Mouse (Mus musculus): ENCODE results near the gene Dpp6. TPM values are rescaled to one million over a fixed set of nuclear protein-coding genes. Genes with fewer than 3 reads are reported as not detected.

The Dpp6 gene
- polyA plus RNA-seq, 1 experiment from 2014 or later: 0.51 TPM

DNA sequence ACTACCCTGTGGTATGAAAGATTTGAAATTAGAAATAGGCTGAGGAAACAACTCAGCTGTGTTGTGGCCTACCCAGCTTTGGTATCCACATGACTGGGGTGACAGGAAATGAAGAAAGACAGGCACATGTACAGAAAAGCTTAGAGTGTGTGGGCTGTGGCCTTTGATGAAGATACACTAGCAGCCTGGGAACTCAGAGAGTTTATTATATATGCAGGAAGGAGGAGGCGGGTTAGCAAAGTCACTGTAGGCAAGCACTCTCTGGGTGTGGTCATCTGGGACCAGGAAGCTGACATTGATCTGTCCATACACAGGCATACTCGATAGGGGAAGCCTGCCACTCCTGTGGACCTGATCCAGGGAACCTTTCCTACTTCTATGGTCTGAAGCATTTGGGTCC lies 487.1 kb downstream of the Dpp6 start:
- Histone ChIP-seq H3K4me3 (no peak overlapping the region), H3K9me3 (replicated peaks) (no peaks in the 10 kb centered on the region), H3K27ac (no peak overlapping the region), H3K4me1 (peaks cover 6% of the 10 kb centered on the region; the same call in 1 of the 2 replicates), H3K36me3 (no peaks in the 10 kb centered on the region), H3K27me3 (ENCODE audit: low read depth, poor library complexity, severe bottlenecking) (no peaks in the 10 kb centered on the region)
- WGBS: 78% methylated on average over 2 of the region's 2 CpGs
- DNase-seq (ENCODE audit: low spot score): no peak

DNA sequence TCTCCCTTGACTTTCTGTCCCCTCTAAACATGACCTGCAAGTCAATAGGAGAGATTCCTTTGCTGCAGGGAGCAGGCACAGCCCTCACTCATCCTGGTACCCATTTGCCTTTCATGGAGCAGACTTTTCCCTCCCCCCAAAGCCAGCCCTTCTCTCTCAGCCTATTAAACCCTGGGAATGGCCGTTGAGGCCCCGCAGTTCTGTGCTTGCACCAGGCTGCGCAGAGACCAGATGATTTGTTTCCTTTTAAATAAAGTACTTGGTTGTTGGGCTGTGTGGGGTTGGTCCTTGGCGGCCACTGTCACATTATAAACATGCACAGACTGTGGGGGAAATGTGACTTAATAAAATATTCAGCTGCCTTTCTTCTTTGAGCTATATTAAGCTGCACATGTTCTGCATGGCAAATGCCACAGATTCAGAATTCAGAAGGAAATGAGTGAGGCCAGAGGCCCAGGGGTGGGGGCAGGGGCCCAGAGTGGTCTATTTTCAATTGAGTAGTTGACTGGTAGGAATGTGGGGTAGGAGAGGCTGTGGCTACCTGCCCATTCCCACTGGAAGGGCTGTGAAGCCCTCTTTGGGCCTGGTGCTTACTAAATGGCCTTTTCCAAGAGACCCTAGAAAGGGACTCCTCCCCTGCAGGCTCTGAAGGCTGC lies 489.6 kb downstream of the Dpp6 start:
- Histone ChIP-seq H3K4me3 (no peak overlapping the region), H3K36me3 (no peaks in the 10 kb centered on the region), H3K27me3 (ENCODE audit: low read depth, poor library complexity, severe bottlenecking) (no peaks in the 10 kb centered on the region), H3K27ac (no peak overlapping the region), H3K4me1 (peaks cover 6% of the 10 kb centered on the region; the same call in 1 of the 2 replicates), H3K9me3 (replicated peaks) (no peaks in the 10 kb centered on the region)
- no peak for DNase-seq (ENCODE audit: low spot score)
- 46% methylated on average over 4 of the region's 4 CpGs for WGBS

DNA sequence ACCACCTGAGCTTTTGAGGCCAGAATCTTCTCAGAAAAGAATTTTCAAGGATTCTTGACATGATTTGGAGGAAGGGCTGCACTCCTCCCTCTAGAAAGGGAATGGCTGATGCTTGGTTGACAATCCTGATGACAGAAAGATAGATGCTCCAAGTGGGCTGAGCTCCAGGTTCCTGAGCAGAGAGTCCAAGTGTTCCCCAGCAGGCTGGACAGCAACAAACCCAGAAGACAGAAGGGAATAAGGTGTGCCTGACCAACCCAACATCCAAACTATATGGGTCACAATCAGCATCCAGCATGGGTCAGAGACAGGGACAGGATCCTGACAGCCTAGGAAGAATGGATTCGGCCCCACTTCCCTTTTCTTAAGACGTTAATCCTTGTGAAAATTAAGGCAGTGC lies 493.2 kb downstream of the Dpp6 start:
- DNase-seq (ENCODE audit: low spot score): no peak
- H3K9me3 ChIP-seq (replicated peaks): no peaks in the 10 kb centered on the region
- 76% methylated on average over 2 of the region's 2 CpGs for WGBS
- no peaks in the 10 kb centered on the region for H3K27me3 ChIP-seq (ENCODE audit: low read depth, poor library complexity, severe bottlenecking)
- H3K4me1 ChIP-seq: peaks cover 6% of the 10 kb centered on the region; the same call in 1 of the 2 replicates
- H3K36me3 ChIP-seq: no peaks in the 10 kb centered on the region
- H3K27ac ChIP-seq: no peak overlapping the region
- no peak overlapping the region for H3K4me3 ChIP-seq

DNA sequence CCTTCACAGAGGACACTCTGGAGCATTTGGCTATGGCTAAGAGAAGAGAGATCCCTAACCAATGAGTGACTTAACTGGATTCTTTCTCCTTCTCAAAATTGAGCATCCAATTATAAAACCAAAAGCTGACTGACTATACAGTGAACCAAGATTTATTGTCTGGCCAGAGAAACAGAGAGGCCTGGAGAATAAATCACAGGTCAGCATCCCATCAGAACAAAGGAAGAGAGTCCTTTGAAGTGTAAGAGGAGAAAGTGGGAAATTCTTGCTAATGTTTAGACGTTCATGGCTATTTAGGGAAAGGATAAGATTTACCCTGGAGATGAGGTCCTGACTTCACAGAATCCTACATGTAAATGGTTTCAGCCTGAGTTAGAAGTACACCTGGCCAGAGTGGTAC lies 499.7 kb downstream of the Dpp6 start:
- H3K27me3 ChIP-seq (ENCODE audit: low read depth, poor library complexity, severe bottlenecking): no peaks in the 10 kb centered on the region
- peaks cover 9% of the 10 kb centered on the region; the same call in 1 of the 2 replicates for H3K4me1 ChIP-seq
- no peaks in the 10 kb centered on the region for H3K36me3 ChIP-seq
- no peak for DNase-seq (ENCODE audit: low spot score)
- no peak overlapping the region for H3K27ac ChIP-seq
- H3K4me3 ChIP-seq: no peak overlapping the region
- no peaks in the 10 kb centered on the region for H3K9me3 ChIP-seq (replicated peaks)
- WGBS: 9% methylated on average over 1 of the region's 1 CpGs

- Histone ChIP-seq H3K4me3 (no peak overlapping the region), H3K9me3 (replicated peaks) (no peaks in the 10 kb centered on the region), H3K4me1 (peaks cover 9% of the 10 kb centered on the region; the same call in 1 of the 2 replicates), H3K36me3 (no peaks in the 10 kb centered on the region), H3K27me3 (ENCODE audit: low read depth, poor library complexity, severe bottlenecking) (no peaks in the 10 kb centered on the region), H3K27ac (no peak overlapping the region)
- DNase-seq (ENCODE audit: low spot score): no peak
These were observed 500.3 kb downstream of the Dpp6 start for GRCm38 (mm10) chr5:27317264-27317663.

- no peak for DNase-seq (ENCODE audit: low spot score)
- peaks cover 9% of the 10 kb centered on the region; the same call in 1 of the 2 replicates for H3K4me1 ChIP-seq
- H3K9me3 ChIP-seq (replicated peaks): no peaks in the 10 kb centered on the region
- no peaks in the 10 kb centered on the region for H3K36me3 ChIP-seq
- H3K27me3 ChIP-seq (ENCODE audit: low read depth, poor library complexity, severe bottlenecking): no peaks in the 10 kb centered on the region
- WGBS: 52% methylated on average over 1 of the region's 1 CpGs
- H3K4me3 ChIP-seq: no peak overlapping the region
- no peak overlapping the region for H3K27ac ChIP-seq
These were observed 500.8 kb downstream of the Dpp6 start for GRCm38 (mm10) chr5:27317832-27318231.

GRCm38 (mm10) chr5:27319731-27320130 lies 502.7 kb downstream of the Dpp6 start:
- WGBS: 85% methylated on average over 4 of the region's 4 CpGs
- H3K27me3 ChIP-seq (ENCODE audit: low read depth, poor library complexity, severe bottlenecking): no peaks in the 10 kb centered on the region
- H3K36me3 ChIP-seq: no peaks in the 10 kb centered on the region

DNA sequence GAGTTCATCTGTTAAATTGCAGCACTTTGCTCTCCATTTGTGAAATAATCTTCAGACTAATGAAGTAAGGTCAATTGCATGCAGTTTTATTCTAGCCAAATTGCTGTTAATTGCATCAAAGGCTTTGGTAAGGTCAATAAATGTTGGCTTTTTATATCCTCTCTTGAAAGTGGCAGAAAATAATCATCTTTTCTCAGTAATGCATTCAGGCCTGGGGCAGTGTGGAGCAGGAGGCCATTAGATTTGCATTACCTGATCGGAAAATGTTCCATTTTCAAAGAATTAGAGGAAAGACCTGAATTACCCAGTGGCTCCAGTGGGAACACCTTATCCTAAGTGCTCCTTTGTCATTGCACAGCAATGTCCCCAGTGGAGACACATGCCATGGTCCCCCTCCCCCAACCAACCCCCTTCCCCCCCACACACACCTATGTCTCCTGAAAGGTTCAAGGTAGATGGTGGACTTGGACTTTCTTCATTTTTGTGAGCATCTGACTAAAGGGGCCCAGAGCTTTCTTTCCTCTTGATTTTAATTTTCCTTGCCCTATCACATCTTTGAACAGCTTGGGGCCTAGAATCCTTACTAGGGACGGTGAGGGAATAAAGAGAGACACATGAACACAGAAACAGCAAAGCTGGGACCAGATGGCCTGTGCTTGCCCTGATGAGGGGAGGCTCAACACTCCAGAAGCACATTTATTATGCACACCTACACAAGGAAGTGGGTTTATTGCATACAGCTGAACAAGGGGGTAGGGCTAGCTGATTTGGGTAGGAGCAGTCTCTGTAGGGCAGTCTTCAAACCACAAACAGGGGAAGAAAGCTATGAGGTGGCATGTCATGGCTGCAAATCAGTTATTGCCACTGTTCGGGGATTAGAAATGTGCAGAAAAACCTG lies 506.1 kb downstream of the Dpp6 start:
- DNase-seq (ENCODE audit: low spot score): no peak
- Histone ChIP-seq H3K4me1 (peaks cover 4% of the 10 kb centered on the region), H3K9me3 (replicated peaks) (no peaks in the 10 kb centered on the region), H3K27me3 (ENCODE audit: low read depth, poor library complexity, severe bottlenecking) (no peaks in the 10 kb centered on the region), H3K27ac (no peak overlapping the region), H3K4me3 (no peak overlapping the region), H3K36me3 (no peaks in the 10 kb centered on the region)
- 72% methylated on average over 3 of the region's 3 CpGs for WGBS

More at GRCm38 (mm10) chr5:27319731-27320130, 502.7 kb downstream of the Dpp6 start:
- H3K4me1 ChIP-seq: peaks cover 14% of the 10 kb centered on the region
- no peak overlapping the region for H3K4me3 ChIP-seq
- DNase-seq (ENCODE audit: low spot score): no peak
- H3K9me3 ChIP-seq (replicated peaks): no peaks in the 10 kb centered on the region
- H3K27ac ChIP-seq: no peak overlapping the region

GRCm38 (mm10) chr5:27324346-27324928 lies 507.4 kb downstream of the Dpp6 start:
- H3K36me3 ChIP-seq: no peaks in the 10 kb centered on the region
- H3K27me3 ChIP-seq (ENCODE audit: low read depth, poor library complexity, severe bottlenecking): no peaks in the 10 kb centered on the region
- H3K9me3 ChIP-seq (replicated peaks): no peaks in the 10 kb centered on the region
- 60% methylated on average over 3 of the region's 3 CpGs for WGBS
- H3K4me3 ChIP-seq: no peak overlapping the region
- no peak for DNase-seq (ENCODE audit: low spot score)
- peaks cover 4% of the 10 kb centered on the region; the same call in 1 of the 2 replicates for H3K4me1 ChIP-seq
- H3K27ac ChIP-seq: no peak overlapping the region

DNA sequence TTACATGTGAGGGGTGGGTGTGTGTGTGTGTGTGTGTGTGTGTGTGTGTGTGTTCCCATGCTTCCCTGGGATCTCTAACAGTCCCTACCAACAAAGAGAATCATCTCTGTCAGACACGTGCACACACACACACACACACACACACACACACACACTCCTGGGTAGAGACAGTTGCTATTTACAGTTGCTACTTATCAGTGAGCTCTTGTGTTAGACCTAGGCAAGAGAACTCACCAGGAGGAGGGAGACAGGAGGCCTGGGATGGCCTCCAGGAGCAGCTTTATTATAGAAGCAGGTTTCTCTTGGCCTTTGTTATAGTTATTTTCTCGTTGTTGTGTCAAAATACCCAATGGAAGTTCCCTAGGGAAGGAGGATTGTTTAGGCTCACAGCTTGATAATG lies 519.7 kb downstream of the Dpp6 start:
- Histone ChIP-seq H3K9me3 (replicated peaks) (no peaks in the 10 kb centered on the region), H3K4me1 (no peaks in the 10 kb centered on the region; the same call in 1 of the 2 replicates)
- 69% methylated on average over 2 of the region's 2 CpGs for WGBS

GRCm38 (mm10) chr5:27339196-27340030 lies 522.4 kb downstream of the Dpp6 start:
- H3K4me1 ChIP-seq: no peaks in the 10 kb centered on the region; the same call in 1 of the 2 replicates
- H3K27me3 ChIP-seq (ENCODE audit: low read depth, poor library complexity, severe bottlenecking): no peaks in the 10 kb centered on the region
- no peak for DNase-seq (ENCODE audit: low spot score)
- H3K9me3 ChIP-seq (replicated peaks): no peaks in the 10 kb centered on the region
- no peak overlapping the region for H3K4me3 ChIP-seq
- no peaks in the 10 kb centered on the region for H3K36me3 ChIP-seq
- WGBS: 79% methylated on average over 5 of the region's 5 CpGs
- no peak overlapping the region for H3K27ac ChIP-seq

More for the DNA sequence above, 519.7 kb downstream of the Dpp6 start:
- no peak for DNase-seq (ENCODE audit: low spot score)
- Histone ChIP-seq H3K27ac (no peak overlapping the region), H3K4me3 (no peak overlapping the region), H3K27me3 (ENCODE audit: low read depth, poor library complexity, severe bottlenecking) (no peaks in the 10 kb centered on the region), H3K36me3 (no peaks in the 10 kb centered on the region)

DNA sequence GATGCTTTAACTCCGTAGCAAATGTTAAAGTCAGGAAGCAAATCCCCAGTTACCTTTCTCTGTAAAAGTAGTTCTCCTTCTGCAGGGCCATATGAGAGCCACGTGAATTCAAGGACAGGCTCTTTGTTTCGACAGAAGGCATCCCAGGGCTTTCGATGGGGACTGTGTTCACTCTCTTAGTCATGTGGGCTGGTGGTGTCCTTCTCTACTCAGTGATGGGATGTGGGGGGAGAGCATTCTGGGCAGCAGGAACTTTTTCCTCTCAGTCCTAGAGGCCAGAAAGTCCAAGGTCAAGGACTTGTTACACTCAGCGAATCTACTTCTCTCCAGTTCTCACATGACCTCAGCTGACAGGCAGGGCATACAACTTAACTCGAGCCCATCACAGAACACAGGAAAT lies 525.3 kb downstream of the Dpp6 start:
- Histone ChIP-seq H3K9me3 (replicated peaks) (no peaks in the 10 kb centered on the region), H3K4me3 (no peak overlapping the region), H3K27ac (no peak overlapping the region), H3K27me3 (ENCODE audit: low read depth, poor library complexity, severe bottlenecking) (no peaks in the 10 kb centered on the region), H3K36me3 (no peaks in the 10 kb centered on the region), H3K4me1 (no peaks in the 10 kb centered on the region; the same call in 1 of the 2 replicates)
- no peak for DNase-seq (ENCODE audit: low spot score)
- WGBS: 75% methylated on average over 6 of the region's 6 CpGs

All from limb, embryonic 10.5 days (tissue).